Mouse (Mus musculus) thymus, adult 2 months (tissue): Measurements from ENCODE around the gene Epm2aip1. TPM values are rescaled to one million over a fixed set of nuclear protein-coding genes. Genes with fewer than 3 reads are reported as not detected.

Experiments used
- DNase-seq: peaks from one replicate; pipeline ENCODE4 v3.0.0; 2021
- H3K27ac ChIP-seq: fragments of 200-500 bp; 2 replicates; pipeline ENCODE4 v1.5.1; 2012; ENCODE audit warnings: low read length, control low read depth; ENCODE audit not compliant: control insufficient read depth, insufficient read depth
- H3K27me3 ChIP-seq: fragments of 200-500 bp; 2 replicates; pipeline ENCODE4 v1.6.1; 2012; ENCODE audit warnings: mild to moderate bottlenecking, low read length, moderate library complexity, mixed read lengths; ENCODE audit not compliant: control insufficient read depth, insufficient read depth
- H3K36me3 ChIP-seq: fragments of 200-500 bp; 2 replicates; pipeline ENCODE4 v1.6.1; 2012; ENCODE audit warnings: mild to moderate bottlenecking, low read length, moderate library complexity; ENCODE audit not compliant: control insufficient read depth, insufficient read depth
- H3K4me1 ChIP-seq: fragments of 200-500 bp; replicated peaks from 2 replicates; pipeline ENCODE4 v1.6.1; 2012; ENCODE audit warnings: low read length; ENCODE audit not compliant: control insufficient read depth, insufficient read depth
- H3K4me3 ChIP-seq: fragments of 200-500 bp; 2 replicates; pipeline ENCODE4 v1.5.1; 2012; ENCODE audit warnings: mild to moderate bottlenecking, low read length, control low read depth, moderate library complexity; ENCODE audit not compliant: control insufficient read depth, insufficient read depth
- CTCF ChIP-seq: fragments of 200-500 bp; IDR thresholded peaks from 2 replicates; pipeline ENCODE4 v1.5.1; 2012; ENCODE audit warnings: mild to moderate bottlenecking, control low read depth, low read length, moderate library complexity, borderline replicate concordance; ENCODE audit not compliant: control insufficient read depth, poor library complexity, insufficient read depth; ENCODE audit errors: extremely low read depth
- POLR2A ChIP-seq: fragments of 200-500 bp; IDR thresholded peaks from 2 replicates; pipeline ENCODE4 v1.6.1; 2012; ENCODE audit warnings: mild to moderate bottlenecking, low read length, control low read depth, moderate library complexity; ENCODE audit not compliant: control insufficient read depth, poor library complexity, insufficient read depth; ENCODE audit errors: extremely low read depth
- WGBS: fragments of 180-500 bp; shearing (Covaris S2); methylation state at CpG from one replicate; pipeline ENCODE4 v1.1.7; 2018; 5-methylcytosine and 5-hydroxymethylcytosine counted together
- polyA plus RNA-seq: library from polyadenylated mRNA; depleted of rRNA; stranded (reverse); fragments of >200 nt; gene quantifications from 2 replicates; pipeline ENCODE4 v1.2.3, GENCODE M21; 2012

Epm2aip1 gene
- polyA plus RNA-seq, 1 experiment: 29.1 TPM

GRCm38 (mm10) chr9:111293234-111293633, 21.5 kb downstream of the Epm2aip1 start:
- TF ChIP-seq POLR2A: no peak
- TF ChIP-seq CTCF: no peak
- DNase-seq: no peak
- H3K4me3 ChIP-seq: no peak overlapping the region
- no peak overlapping the region for H3K27ac ChIP-seq
- H3K36me3 ChIP-seq: no peaks in the 10 kb centered on the region
- no peaks in the 10 kb centered on the region for H3K27me3 ChIP-seq
- H3K4me1 ChIP-seq: no peaks in the 10 kb centered on the region; the same call in 1 of the 2 replicates
- WGBS: 90% methylated on average over 4 of the region's 4 CpGs

GRCm38 (mm10) chr9:111294911-111295310, 23.2 kb downstream of the Epm2aip1 start:
- Histone ChIP-seq H3K36me3 (no peaks in the 10 kb centered on the region), H3K27me3 (no peaks in the 10 kb centered on the region), H3K4me1 (no peaks in the 10 kb centered on the region; the same call in 1 of the 2 replicates), H3K4me3 (no peak overlapping the region), H3K27ac (no peak overlapping the region)
- WGBS: 96% methylated on average over 6 of the region's 6 CpGs
- no peak for DNase-seq
- TF ChIP-seq POLR2A: no peak
- no peak for TF ChIP-seq CTCF

- H3K27ac ChIP-seq: no peak overlapping the region
- no peaks in the 10 kb centered on the region for H3K4me1 ChIP-seq
- no peak overlapping the region for H3K4me3 ChIP-seq
- no peak for DNase-seq
- no peaks in the 10 kb centered on the region for H3K27me3 ChIP-seq
- H3K36me3 ChIP-seq: no peaks in the 10 kb centered on the region
- TF ChIP-seq POLR2A (no peak), CTCF (no peak)
- 55% methylated on average over 2 of the region's 2 CpGs for WGBS
Observed at GRCm38 (mm10) chr9:111295323-111295722, 23.6 kb downstream of the Epm2aip1 start.

GRCm38 (mm10) chr9:111296433-111296832, 24.7 kb downstream of the Epm2aip1 start:
- TF ChIP-seq CTCF (no peak), POLR2A (no peak)
- DNase-seq: no peak
- no peak overlapping the region for H3K4me3 ChIP-seq
- H3K27ac ChIP-seq: no peak overlapping the region
- WGBS: 90% methylated on average over 7 of the region's 7 CpGs
- no peaks in the 10 kb centered on the region for H3K4me1 ChIP-seq
- H3K27me3 ChIP-seq: no peaks in the 10 kb centered on the region
- no peaks in the 10 kb centered on the region for H3K36me3 ChIP-seq

- no peak for DNase-seq
- Histone ChIP-seq H3K27ac (no peak overlapping the region), H3K36me3 (no peaks in the 10 kb centered on the region), H3K27me3 (no peaks in the 10 kb centered on the region), H3K4me1 (no peaks in the 10 kb centered on the region), H3K4me3 (no peak overlapping the region)
- no peak for TF ChIP-seq POLR2A
- 92% methylated on average over 2 of the region's 2 CpGs for WGBS
Observed at GRCm38 (mm10) chr9:111298606-111299005, 26.9 kb downstream of the Epm2aip1 start.

- TF ChIP-seq POLR2A (no peak), CTCF (no peak)
- Histone ChIP-seq H3K36me3 (no peaks in the 10 kb centered on the region), H3K27ac (no peak overlapping the region), H3K4me3 (no peak overlapping the region), H3K4me1 (no peaks in the 10 kb centered on the region), H3K27me3 (no peaks in the 10 kb centered on the region)
- no peak for DNase-seq
- 48% methylated on average over 12 of the region's 12 CpGs for WGBS
Observed at GRCm38 (mm10) chr9:111302196-111302831, 30.6 kb downstream of the Epm2aip1 start.

GRCm38 (mm10) chr9:111304036-111304435, 32.3 kb downstream of the Epm2aip1 start:
- Histone ChIP-seq H3K4me3 (no peak overlapping the region), H3K27ac (no peak overlapping the region), H3K4me1 (no peaks in the 10 kb centered on the region), H3K27me3 (no peaks in the 10 kb centered on the region), H3K36me3 (no peaks in the 10 kb centered on the region)
- no peak for DNase-seq
- WGBS: 94% methylated on average over 6 of the region's 6 CpGs
- TF ChIP-seq POLR2A: no peak
- TF ChIP-seq CTCF: no peak
